Mouse (Mus musculus) stomach, adult 2 months (tissue): ENCODE data around the gene Mlf2. TPM values are rescaled to one million over a fixed set of nuclear protein-coding genes. Genes with fewer than 3 reads are reported as not detected.

ENCODE experiments used
- polyA plus RNA-seq: library from polyadenylated mRNA; depleted of rRNA; stranded (reverse); fragments of >200 nt; gene quantifications from 2 replicates; pipeline ENCODE4 v1.2.3, GENCODE M21; 2012; rRNA removed

Mlf2 gene
- polyA plus RNA-seq = 194 and 239 TPM in 2 replicates

DNA sequence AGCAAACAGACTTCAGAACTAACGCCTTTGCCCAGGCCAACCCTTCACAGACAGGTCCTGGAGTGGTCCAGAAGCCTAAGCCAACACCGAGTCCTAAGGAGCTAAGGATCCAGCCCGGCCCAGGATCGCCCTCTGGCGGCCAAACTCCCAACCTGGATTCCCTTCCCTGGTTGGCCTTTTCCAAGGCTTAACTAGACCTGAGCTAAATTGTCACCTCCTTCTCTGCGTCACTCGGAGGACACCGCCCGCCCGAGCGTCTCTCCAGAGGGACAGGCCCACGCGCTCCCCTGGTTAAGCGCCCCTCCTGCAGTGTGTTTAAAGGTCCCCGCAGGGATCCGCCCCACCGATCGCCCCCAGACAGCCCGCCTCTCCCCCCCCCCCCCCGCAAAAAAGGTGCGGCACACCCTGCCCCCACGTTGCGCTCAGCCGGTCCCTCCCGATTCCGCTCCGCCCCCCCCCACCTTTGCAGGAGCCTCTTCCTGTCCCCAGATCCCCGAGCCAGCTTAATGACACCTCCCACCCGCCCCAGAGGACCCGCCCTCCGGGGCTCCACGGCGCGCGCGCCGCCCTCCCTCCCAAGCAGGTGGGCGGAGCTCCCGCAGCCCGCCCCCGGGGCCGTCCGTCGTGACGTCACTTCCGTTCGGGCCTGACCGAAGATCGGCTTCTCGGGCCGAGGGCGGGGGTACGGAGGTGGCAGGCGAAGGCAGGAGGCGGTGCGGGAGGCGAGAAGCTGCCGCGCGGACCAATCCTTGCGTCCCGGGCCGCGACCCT lies at the start of gene Mlf2:
Gene Mlf2 (plus strand): TSS at position 633 of the 771 bp plus-strand sequence.

DNA sequence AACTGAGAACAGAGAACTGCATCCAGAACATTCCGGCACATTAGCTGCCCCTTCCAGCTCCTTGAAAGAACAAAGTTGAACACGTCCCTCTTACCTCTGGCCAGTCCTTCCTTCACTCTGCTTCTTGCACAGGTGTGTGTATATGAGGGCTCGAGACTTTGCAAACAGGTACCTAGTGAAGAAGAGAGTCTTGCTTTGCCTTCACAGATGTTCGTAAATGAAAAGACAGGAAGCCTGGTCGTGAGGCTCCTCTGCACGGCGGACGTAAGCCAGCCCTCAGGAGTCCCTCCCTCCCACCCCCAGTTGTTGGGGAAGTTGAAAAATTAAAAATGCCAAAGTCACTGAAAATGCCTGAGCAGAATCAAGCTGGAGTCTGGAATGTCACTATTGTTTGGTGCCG lies 43.2 kb upstream of the Mlf2 start, which contains the start of gene Cd4:
Gene Cd4 (minus strand): TSS at position 236 of the 400 bp plus-strand sequence.

DNA sequence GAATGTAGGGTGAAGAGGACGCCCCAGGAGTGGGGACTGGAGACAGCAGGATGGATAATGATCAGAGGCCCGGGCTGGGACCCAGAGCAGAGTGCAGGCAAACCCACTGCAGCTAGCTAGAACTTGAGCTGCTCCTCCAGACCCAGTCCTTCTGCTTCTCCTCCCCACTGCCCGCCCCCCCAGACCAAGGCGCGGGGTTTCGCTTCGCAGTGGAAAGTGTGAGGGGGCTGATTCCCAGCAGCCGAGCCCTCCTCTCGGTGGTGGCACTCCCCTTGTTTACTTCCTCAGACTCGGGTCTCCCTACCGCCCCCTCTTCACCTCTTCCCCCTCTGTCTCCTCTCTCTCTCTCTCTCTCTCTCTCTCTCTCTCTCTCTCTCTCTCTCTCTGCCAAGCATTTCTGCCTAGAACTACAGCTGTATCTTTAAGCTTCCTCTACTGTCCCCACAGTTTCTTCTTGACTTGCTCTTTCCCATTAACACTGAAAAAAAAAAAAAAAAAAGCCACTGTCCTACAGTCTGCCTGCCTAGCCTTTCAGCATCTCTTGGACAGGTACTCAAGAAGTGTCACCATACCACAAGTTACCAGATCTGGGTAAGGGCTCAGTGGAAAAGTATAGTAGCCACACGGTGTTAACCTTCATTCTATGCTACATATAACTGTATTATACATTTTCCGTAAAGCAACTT lies 19.5 kb upstream of the Mlf2 start, which contains the start of gene Lag3:
Gene Lag3 (minus strand): TSS at position 173 of the 686 bp plus-strand sequence.

DNA sequence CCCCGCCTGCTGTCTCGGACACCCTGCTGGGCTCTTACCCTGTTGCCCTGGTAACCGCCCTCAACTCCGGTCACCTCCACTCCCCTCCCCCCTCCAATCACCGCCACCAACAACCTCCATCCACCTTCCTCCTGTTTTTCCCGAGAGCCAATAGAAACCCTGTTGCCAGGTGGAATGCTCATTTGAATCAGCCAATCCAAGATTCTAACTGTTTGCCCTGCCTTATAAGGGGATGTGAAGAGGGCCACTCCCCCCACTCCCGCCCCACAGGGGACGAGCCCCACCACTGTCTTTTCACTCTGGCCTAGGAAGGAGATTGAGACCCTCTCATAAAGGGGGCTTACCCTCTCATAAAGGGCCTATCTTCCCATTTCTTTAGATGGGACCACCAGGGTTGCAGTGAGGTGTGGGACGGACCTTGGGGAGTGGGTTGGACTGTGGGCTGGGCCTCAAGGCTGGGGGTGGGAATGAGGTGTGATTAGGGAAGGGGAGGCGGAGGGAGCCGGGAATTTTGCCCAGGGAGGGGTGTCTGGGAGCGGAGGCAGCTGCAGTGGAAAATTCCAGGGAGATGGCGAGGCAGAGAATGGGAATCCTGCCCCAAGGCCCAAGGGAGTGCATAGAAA lies 11.4 kb upstream of the Mlf2 start, which contains the start of gene Ptms:
Gene Ptms (minus strand): TSS at position 409 of the 623 bp plus-strand sequence.

DNA sequence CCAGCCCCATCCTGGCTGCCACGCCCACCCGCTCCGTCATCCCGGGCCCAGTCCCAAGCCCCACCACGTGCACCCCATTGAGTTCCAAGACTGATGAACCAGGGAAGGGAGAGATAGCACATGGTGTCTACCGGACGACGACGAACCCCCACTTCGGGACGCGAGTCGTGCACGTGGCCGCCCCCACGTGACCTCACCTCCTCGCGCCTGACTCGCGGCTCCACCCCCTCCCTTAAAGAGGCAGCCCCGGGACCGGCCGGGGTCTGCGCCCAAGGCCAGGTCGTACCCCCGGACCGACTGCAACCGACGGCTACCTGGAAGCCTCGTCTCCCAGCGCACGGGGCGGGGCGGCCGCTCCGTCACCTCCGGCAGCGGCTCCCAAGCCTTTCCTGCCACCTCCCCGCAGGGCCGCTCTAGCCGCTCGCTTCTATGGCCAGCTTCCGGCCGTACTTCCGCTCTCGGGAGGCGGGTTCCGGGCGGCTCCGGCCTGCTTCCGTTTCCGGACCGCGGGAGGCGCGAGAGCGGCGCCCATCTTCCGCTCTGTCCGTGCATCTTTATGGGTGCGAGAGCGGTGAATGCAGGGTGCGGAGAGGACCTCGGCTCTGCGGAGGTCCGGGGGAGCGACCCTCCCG lies 34.0 kb downstream of the Mlf2 start, which contains the start of gene Cops7a:
Gene Cops7a (minus strand): TSS at position 451 of the 632 bp plus-strand sequence.

Other genes starting within 250 kb of the Mlf2 start
- gene Emg1, start 219.2 kb upstream of the Mlf2 start, polyA plus RNA-seq = 9.4 and 10.8 TPM in 2 replicates
- gene Phb2, start 219.1 kb upstream of the Mlf2 start, polyA plus RNA-seq = 83.4 and 111 TPM in 2 replicates
- gene Ptpn6, start 192.7 kb upstream of the Mlf2 start, polyA plus RNA-seq = 9.1 and 9.5 TPM in 2 replicates
- gene Grcc10, start 190.0 kb upstream of the Mlf2 start, polyA plus RNA-seq = 80.8 and 106 TPM in 2 replicates
- not detected in 2 replicates for gene Gm45234, start 175.4 kb upstream of the Mlf2 start, polyA plus RNA-seq
- 38.7 and 38.9 TPM in 2 replicates for gene Atn1, start 174.9 kb upstream of the Mlf2 start, polyA plus RNA-seq
- 4.7 and 5.5 TPM in 2 replicates for gene Eno2, start 161.7 kb upstream of the Mlf2 start, polyA plus RNA-seq
- gene Lrrc23, start 151.7 kb upstream of the Mlf2 start, polyA plus RNA-seq = 0.13 and 0.26 TPM in 2 replicates
- gene Spsb2, start 122.7 kb upstream of the Mlf2 start, polyA plus RNA-seq = 14.1 and 16.2 TPM in 2 replicates
- 179 and 210 TPM in 2 replicates for gene Tpi1, start 117.1 kb upstream of the Mlf2 start, polyA plus RNA-seq
- 36.1 and 46.9 TPM in 2 replicates for gene Usp5, start 101.9 kb upstream of the Mlf2 start, polyA plus RNA-seq
- 19.8 and 24.0 TPM in 2 replicates for gene Cdca3, start 101.8 kb upstream of the Mlf2 start, polyA plus RNA-seq
- 0.10 and 0.24 TPM in 2 replicates for gene Gnb3, start 91.1 kb upstream of the Mlf2 start, polyA plus RNA-seq
- 12.1 and 14.8 TPM in 2 replicates for gene P3h3, start 73.6 kb upstream of the Mlf2 start, polyA plus RNA-seq
- 0.77 and 0.80 TPM in 2 replicates for gene Gpr162, start 67.4 kb upstream of the Mlf2 start, polyA plus RNA-seq
- gene Cd4, start 43.2 kb upstream of the Mlf2 start, polyA plus RNA-seq = 0.58 and 0.83 TPM in 2 replicates
- gene Lag3, start 19.7 kb upstream of the Mlf2 start, polyA plus RNA-seq = 0.84 and 2.3 TPM in 2 replicates
- gene Ptms, start 11.3 kb upstream of the Mlf2 start, polyA plus RNA-seq = 1,316 and 1,529 TPM in 2 replicates
- gene Cops7a, start 34.2 kb downstream of the Mlf2 start, polyA plus RNA-seq = 101 and 118 TPM in 2 replicates
- gene Pianp, start 65.3 kb downstream of the Mlf2 start, polyA plus RNA-seq = 7.0 and 7.5 TPM in 2 replicates
- gene Zfp384, start 77.8 kb downstream of the Mlf2 start, polyA plus RNA-seq = 24.5 and 29.6 TPM in 2 replicates
- gene Ing4, start 108.4 kb downstream of the Mlf2 start, polyA plus RNA-seq = 13.9 and 17.2 TPM in 2 replicates
- gene Acrbp, start 118.3 kb downstream of the Mlf2 start, polyA plus RNA-seq = 8.2 and 12.1 TPM in 2 replicates
- gene Lpar5, start 136.5 kb downstream of the Mlf2 start, polyA plus RNA-seq = 27.0 and 30.5 TPM in 2 replicates
- gene Chd4, start 164.6 kb downstream of the Mlf2 start, polyA plus RNA-seq = 17.1 and 18.8 TPM in 2 replicates
- gene Nop2, start 200.5 kb downstream of the Mlf2 start, polyA plus RNA-seq = 3.1 and 4.1 TPM in 2 replicates
- 9.6 and 10.3 TPM in 2 replicates for gene Iffo1, start 213.9 kb downstream of the Mlf2 start, polyA plus RNA-seq
- 1,141 and 2,470 TPM in 2 replicates for gene Gapdh, start 235.1 kb downstream of the Mlf2 start, polyA plus RNA-seq